Mouse (Mus musculus): ENCODE results near the gene Tspan18.

Gene Tspan18

GRCm38 (mm10) chr2:93219576-93219975 is 114.7 kb downstream of the Tspan18 start:
- no peak for ATAC-seq (ENCODE audit: low TSS enrichment)

- no peak for ATAC-seq (ENCODE audit: low TSS enrichment)
Observed at GRCm38 (mm10) chr2:93218353-93218990, 115.8 kb downstream of the Tspan18 start.

GRCm38 (mm10) chr2:93217015-93217414 is 117.3 kb downstream of the Tspan18 start:
- ATAC-seq (ENCODE audit: low TSS enrichment) = peak; percentile 90

GRCm38 (mm10) chr2:93215790-93216189 is 118.5 kb downstream of the Tspan18 start:
- no peak for ATAC-seq (ENCODE audit: low TSS enrichment)

- ATAC-seq (ENCODE audit: low TSS enrichment) = no peak
Observed at GRCm38 (mm10) chr2:93214192-93214591, 120.1 kb downstream of the Tspan18 start.

- no peak for ATAC-seq (ENCODE audit: low TSS enrichment)
Observed at GRCm38 (mm10) chr2:93212865-93213264, 121.4 kb downstream of the Tspan18 start.

GRCm38 (mm10) chr2:93212386-93212785 is 121.9 kb downstream of the Tspan18 start:
- no peak for ATAC-seq (ENCODE audit: low TSS enrichment)

- no peak for ATAC-seq (ENCODE audit: low TSS enrichment)
Observed at GRCm38 (mm10) chr2:93206126-93206525, 128.2 kb downstream of the Tspan18 start.

- no peak for ATAC-seq (ENCODE audit: low TSS enrichment)
Observed at GRCm38 (mm10) chr2:93204571-93204970, 129.7 kb downstream of the Tspan18 start.

- ATAC-seq (ENCODE audit: low TSS enrichment) = peak; percentile 88
Observed at GRCm38 (mm10) chr2:93203682-93204081, 130.6 kb downstream of the Tspan18 start.

- ATAC-seq (ENCODE audit: low TSS enrichment) = no peak
Observed at GRCm38 (mm10) chr2:93202782-93203181, 131.5 kb downstream of the Tspan18 start.

GRCm38 (mm10) chr2:93201997-93202396 is 132.3 kb downstream of the Tspan18 start:
- ATAC-seq (ENCODE audit: low TSS enrichment) = no peak

GRCm38 (mm10) chr2:93200681-93201340 is 133.5 kb downstream of the Tspan18 start:
- ATAC-seq (ENCODE audit: low TSS enrichment) = no peak

- 0 out of 2 replicates have a peak, but pooled peaks have one; percentile 21 for ATAC-seq (ENCODE audit: low TSS enrichment)
Observed at GRCm38 (mm10) chr2:93199531-93199974, 134.8 kb downstream of the Tspan18 start.

GRCm38 (mm10) chr2:93198846-93199245 is 135.5 kb downstream of the Tspan18 start:
- ATAC-seq (ENCODE audit: low TSS enrichment) = peak; percentile 71

- ATAC-seq (ENCODE audit: low TSS enrichment) = no peak
Observed at GRCm38 (mm10) chr2:93193806-93194205, 140.5 kb downstream of the Tspan18 start.

- 0 out of 2 replicates have a peak, but pooled peaks have one; percentile 18 for ATAC-seq (ENCODE audit: low TSS enrichment)
Observed at GRCm38 (mm10) chr2:93192671-93193080, 141.6 kb downstream of the Tspan18 start.

- no peak for ATAC-seq (ENCODE audit: low TSS enrichment)
Observed at GRCm38 (mm10) chr2:93192182-93192560, 142.1 kb downstream of the Tspan18 start.

- ATAC-seq (ENCODE audit: low TSS enrichment) = no peak
Observed at GRCm38 (mm10) chr2:93191488-93192181, 142.7 kb downstream of the Tspan18 start.

GRCm38 (mm10) chr2:93190771-93191487 is 143.4 kb downstream of the Tspan18 start:
- ATAC-seq (ENCODE audit: low TSS enrichment) = no peak

GRCm38 (mm10) chr2:93188761-93189458 is 145.4 kb downstream of the Tspan18 start:
- peak; percentile 31; the same call in 1 of the 2 replicates for ATAC-seq (ENCODE audit: low TSS enrichment)
